Mouse (Mus musculus) adipocyte (in vitro differentiated cells): Measurements from ENCODE around the gene Kat5.

ENCODE experiments used
- DNase-seq: peaks from one replicate; pipeline ENCODE4 v3.0.0-alpha.2; 2016; ENCODE audit warnings: low spot score

Kat5 gene

DNA sequence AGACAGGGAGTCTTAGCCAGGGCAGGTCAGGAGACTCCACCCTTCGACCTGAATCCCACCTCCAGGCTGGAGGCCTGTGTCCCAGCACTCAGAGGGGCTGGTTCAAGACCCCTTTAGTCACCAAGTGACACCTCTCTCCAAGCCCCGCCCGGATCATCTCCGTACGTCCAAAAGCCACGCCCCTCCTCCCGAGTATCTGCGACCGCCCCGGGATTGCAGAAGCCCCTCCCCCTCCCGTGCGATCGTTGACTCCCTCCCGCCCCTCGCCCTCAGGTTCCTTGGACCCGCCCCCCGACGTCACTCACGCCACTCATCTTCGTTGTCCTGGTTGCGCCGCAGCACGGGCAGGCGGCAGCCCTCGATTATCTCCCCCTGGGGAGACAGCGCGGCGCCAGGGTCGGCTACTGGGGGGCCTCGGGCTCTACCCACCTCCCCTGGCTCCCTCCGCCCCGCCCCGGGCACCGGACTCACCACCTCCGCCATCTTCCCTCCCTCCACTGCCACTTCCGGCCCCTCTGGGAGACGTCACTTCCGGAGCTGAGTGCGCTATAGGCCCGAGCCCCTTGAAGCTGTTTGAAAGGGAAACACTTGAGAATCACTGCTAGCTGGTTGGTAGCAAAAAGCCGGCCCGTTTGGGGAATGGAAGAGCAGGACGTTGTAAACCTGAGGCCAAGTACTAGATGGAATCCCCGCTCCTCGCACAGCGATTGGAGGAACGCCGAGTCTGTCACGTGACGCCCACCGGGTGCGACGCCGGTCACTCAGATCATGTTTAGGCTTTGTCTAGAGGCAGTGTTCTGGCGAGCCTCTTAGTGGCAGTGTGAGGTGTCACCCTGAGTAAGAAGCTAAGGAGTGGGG lies at the start of gene Kat5:
TSS of gene Kat5 (minus strand) at position 691 of the 858 bp plus-strand sequence.
- peak; percentile 96 for DNase-seq

- no peak for DNase-seq
Observed at GRCm38 (mm10) chr19:5654720-5655298, 44.8 kb upstream of the Kat5 start.

DNA sequence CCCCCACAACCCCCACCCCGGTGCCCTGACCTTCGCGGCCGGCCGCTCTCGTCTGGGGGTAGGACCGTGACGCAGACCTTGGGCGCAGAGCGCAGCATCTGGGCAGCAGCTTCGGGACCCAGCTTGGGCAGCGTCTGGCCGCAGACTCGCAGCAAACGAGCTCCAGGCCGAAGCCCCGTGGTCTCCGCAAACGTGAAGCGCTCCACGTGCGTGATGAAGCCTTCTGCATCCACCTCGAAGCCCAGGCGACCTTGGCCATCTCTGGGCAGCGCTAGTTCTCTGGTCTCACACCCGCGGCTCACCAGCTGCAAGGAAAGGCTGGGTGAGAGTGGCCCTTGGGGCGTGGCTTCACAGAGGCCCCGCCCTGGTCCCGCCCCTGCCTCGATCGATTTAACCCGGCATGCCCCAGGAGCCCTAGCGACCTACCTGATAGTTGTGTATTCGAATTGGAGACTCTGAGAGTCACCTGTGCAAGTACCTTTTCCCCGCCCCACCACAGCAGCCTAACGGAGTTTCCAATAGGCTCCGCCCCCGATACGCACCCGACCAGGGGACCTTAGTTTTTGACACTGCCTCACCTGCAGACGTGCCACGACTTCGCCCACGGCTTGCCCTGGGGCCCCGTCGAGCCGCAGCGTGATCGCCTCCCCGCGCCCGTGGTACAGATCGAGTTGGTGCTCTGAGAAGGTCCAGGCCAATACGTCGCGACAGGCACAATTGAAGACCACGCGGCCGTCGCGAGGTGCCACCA lies 44.1 kb upstream of the Kat5 start:
- no peak for DNase-seq

- no peak for DNase-seq
Observed at GRCm38 (mm10) chr19:5652570-5652969, 42.5 kb upstream of the Kat5 start.

GRCm38 (mm10) chr19:5651502-5652274 lies 41.7 kb upstream of the Kat5 start:
- DNase-seq, result peak; percentile 72

DNA sequence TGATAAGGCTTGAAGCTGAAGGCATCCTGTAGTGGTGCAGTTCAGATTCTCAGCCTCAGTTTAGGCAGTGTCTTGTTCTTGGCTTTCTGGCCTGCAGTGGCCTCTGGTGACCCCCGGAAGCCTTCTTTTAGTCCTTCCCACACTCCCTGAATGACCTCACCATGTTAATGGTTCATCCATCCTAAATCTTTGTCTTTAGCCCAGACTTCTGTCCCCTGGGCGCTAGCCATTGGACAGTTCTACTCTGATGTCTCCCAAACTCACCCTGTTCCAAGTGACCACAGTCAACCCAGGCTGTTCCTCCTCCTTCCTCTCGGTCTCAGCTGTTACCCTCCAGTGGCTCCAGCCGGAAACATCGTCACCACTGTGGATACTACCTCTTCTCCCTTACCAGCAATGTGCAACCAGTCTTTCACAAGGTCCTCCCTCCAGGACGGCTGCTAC lies 39.3 kb upstream of the Kat5 start:
- DNase-seq, result no peak

- peak; percentile 68 for DNase-seq
Observed at GRCm38 (mm10) chr19:5648401-5649297, 38.6 kb upstream of the Kat5 start.

DNA sequence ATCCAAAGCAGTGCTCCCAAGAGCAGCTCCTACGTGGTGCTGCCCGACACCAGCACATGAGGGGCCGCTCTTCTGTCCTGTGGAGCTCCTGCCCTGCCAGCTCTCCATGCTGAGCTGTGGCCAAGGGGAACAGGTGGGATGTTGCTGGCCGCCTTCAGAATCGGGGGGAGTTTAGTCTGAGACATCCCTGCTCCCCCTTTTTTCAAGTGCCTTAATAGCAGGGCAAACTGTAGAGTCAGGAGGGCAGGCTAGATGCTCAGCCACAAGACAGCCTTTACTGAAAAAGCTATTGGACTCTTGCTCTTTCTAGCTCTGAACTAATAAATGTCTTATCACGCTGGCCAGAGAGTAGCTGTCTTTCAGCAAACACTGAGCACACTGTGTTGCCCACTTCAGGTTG lies 37.8 kb upstream of the Kat5 start:
- DNase-seq, result no peak

DNA sequence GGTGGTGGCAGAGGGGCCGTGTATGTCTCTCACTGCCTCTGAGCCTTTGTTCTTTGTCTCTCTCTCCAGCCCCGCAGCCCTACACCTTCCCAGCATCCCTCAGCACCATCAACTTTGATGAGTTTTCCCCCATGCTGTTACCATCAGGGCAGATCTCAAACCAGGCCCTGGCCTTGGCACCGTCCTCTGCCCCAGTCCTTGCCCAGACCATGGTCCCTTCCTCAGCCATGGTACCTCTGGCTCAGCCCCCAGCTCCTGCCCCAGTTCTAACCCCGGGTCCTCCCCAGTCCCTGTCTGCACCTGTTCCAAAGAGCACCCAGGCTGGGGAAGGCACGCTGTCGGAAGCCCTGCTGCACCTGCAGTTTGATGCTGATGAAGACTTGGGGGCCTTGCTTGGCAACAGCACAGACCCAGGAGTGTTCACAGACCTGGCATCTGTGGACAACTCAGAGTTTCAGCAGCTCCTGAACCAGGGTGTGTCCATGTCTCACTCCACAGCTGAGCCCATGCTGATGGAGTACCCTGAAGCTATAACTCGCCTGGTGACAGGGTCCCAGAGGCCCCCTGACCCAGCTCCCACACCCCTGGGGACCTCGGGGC lies 36.8 kb upstream of the Kat5 start:
- DNase-seq, result no peak

GRCm38 (mm10) chr19:5645280-5645679 lies 35.2 kb upstream of the Kat5 start:
- no peak for DNase-seq

DNA sequence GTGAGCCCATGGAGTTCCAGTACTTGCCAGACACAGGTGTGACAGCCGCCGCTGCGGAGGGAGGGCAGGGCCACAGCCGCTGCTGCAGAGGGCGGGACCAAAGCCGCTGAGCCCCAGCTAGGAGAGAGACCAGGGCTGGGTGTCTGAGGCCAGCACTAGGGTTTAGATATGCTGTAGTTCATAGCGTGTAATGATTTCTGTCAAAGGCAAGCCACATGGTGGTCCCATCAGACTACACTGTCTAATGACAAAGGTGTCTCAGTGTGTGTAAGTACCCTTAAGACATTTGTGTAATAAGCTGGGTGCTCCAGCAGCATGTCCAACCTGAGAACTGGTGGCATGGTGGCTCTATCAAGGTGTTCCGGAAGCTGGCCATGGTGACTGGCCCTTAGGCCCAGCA lies 31.6 kb upstream of the Kat5 start:
- DNase-seq, result no peak

DNA sequence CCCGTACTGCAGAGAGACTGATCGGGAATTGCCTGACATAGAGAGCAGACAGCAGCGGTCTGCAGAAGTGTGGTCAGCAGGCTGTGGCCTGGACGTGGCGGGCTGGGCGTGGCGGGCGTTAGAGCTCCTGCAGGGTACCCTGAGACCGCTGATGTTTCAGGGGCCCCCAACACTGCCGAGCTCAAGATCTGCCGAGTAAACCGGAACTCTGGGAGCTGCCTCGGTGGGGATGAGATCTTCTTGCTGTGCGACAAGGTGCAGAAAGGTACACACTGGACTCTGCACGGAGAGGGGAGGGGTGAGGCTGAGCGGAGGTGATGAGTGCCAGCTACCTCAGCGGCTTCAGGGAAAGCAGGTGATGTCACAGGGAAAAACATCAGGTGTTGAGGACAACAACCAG lies 31.0 kb upstream of the Kat5 start:
- no peak for DNase-seq

GRCm38 (mm10) chr19:5640339-5640738 lies 30.3 kb upstream of the Kat5 start:
- no peak for DNase-seq

DNA sequence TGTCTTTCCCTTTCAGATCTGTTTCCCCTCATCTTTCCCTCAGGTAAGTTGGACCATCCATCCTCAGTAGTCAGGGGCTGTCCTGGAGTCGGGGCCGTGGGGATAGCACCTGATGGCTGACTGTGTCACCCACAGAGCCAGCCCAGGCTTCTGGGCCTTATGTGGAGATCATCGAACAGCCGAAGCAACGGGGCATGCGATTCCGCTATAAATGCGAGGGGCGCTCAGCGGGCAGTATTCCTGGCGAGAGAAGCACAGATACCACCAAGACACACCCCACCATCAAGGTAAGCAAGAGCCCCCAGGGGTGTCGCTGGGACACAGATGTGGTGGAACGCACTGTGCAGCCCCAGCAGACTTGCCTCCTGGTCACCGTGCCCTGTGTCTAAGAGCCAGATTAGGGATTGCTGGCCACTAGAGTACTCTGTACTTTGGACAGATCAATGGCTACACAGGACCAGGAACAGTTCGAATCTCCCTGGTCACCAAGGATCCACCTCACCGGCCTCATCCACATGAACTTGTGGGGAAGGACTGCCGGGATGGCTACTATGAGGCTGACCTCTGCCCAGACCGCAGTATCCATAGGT lies 28.5 kb upstream of the Kat5 start:
- DNase-seq, result no peak

- peak; percentile 94 for DNase-seq
Observed at GRCm38 (mm10) chr19:5637069-5638047, 27.3 kb upstream of the Kat5 start, which contains the start of gene Rela. Gene Rela, plus strand, starts transcription at chr19:5637483.

DNA sequence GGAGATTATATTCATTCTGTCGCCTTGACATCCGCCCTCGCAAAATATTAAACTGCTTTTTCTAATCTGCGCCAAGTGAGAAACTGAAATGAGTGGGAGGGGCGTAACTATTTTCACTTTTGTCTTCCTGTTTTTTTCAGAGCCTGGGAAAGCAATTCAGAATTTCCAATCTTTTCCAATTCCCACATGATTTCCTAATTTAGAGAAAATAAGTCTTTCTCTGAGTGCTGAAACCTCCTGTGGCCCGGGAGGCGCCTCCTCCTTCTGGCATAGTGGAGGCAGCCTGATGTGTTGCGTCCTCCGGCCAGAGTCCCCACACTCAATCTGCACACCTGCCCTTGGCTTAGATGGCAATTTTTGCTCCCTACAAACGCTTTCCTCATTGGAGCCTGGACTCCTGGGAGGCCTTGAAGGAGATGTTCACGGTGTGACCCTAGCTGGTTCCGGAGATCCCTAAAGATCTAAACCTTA lies 26.6 kb upstream of the Kat5 start:
- DNase-seq, result no peak

DNA sequence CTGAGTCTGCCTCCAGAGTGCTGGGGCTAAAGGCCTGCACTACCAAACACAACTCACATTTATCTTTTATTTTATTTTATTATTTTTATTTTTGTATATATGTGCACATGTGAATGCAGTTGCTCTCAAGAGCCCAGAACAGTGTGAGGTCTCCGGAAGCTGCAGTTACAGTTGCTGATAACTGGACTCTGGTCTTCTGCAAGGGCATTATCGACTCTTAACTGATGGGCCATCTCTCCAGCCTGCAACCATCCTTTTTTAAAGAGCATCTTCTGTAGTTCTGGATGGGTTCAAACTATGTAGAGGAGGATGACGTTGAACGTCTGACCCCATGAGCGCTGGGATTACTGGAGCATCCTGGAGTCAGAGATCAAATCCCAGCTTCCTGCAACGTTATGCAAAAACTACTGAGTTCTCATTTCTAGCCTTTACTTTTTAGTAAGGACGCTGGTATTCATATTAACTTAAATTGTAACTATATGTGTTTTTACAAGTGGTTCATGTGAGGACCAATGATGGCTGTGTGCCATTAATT lies 26.1 kb upstream of the Kat5 start:
- DNase-seq, result no peak

DNA sequence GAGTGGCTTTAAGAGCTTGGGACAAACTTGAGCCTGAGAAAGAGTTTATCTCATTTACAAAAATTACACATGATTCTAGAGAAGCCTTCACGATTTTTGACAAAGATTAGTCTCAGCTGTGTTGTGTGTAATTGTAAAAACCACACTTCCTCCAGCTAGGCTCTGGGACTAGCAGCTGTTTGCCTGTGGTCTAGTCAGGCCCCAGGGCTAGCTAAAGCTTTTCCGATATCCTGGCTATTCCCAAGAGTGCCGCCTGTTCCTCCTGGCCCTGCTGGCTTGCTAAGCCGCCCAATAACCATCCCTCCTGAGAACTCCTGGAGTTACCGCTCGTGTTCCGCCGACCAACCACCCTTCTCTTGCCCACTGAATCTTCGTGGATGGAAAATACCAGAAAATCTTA lies 22.1 kb upstream of the Kat5 start:
- DNase-seq, result no peak

DNA sequence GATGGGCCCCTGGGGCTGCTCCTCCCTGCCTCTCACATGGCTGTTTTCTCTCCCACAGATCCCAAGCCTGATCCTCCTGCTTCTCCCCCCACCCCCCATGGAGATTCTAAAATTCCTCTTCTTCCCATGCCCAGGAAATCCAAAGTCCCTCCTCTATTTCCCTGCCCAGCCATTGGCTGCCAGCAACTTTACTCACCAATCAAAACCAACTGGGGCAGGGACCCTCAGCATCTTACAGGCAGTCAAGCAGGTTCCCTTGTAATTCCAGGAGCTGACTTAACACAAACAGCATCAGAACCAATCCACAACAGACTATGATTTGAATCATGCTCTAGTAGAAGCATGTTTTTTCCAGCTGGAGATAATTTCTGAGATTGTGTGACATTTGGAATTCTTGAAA lies 19.9 kb upstream of the Kat5 start:
- no peak for DNase-seq
